Mouse (Mus musculus) gastrocnemius, postnatal 36 days (tissue): ENCODE results near the gene Pstk. TPM values are rescaled to one million over a fixed set of nuclear protein-coding genes. Genes with fewer than 3 reads are reported as not detected.
A peak's percentile ranks its signal among the peaks of the same experiment; 100 is the strongest.
"Not testable (repeated sequence)": the region's sequence is repeated elsewhere in the genome, so short reads cannot be mapped to it uniquely, and the experiment has no call there.

ENCODE experiments used
- DNase-seq, 2 experiments: peaks; one replicate each; pipeline ENCODE4 v3.0.0; 2022
- intact Hi-C: fragments of 180-260 bp; cut with DNase I; formaldehyde crosslinking; loops from one replicate; pipeline ENCODE4 v1.15.1; 2025
- long read RNA-seq, 2 experiments: library from polyadenylated mRNA; stranded (forward); transcript quantifications; one replicate each; pipeline ENCODE4 v2.0.0; 2021
- total RNA-seq, 2 experiments: library from RNA; stranded (reverse); gene quantifications; 2 replicates each; pipeline ENCODE4 v1.2.3; 2021

Gene Pstk
- 10 to 100 TPM; 38.3 to 39.5 TPM for total RNA-seq
- long read RNA-seq, experiment 1, full-length matches to known transcripts, result 36 of 46 reads
- long read RNA-seq, experiment 1, partial matches to known transcripts, result 0 of 46 reads
- long read RNA-seq, experiment 1, other reads (novel, unspliced or antisense), result 10 of 46 reads
- long read RNA-seq, experiment 2, full-length matches to known transcripts, result 38 of 56 reads
- long read RNA-seq, experiment 2, partial matches to known transcripts, result 1 of 56 reads
- long read RNA-seq, experiment 2, other reads (novel, unspliced or antisense), result 17 of 56 reads

- DNase-seq, result peak; percentile 81 to 88
- intact Hi-C loops, result loop anchor here (5.0 kb wide), 1 partner anchor 41 kb away; the partner anchor contains the start of genes Acadsb and Ikzf5
Measured at GRCm38 (mm10) chr7:131370648-131371469, at the start of gene Pstk. Pstk (plus strand) TSS chr7:131371141.

- no peak for DNase-seq
- intact Hi-C loops, result no loop called here
Measured at GRCm38 (mm10) chr7:131322192-131322591, 48.7 kb upstream of the Pstk start, which contains the start of gene Cuzd1. Cuzd1 (minus strand) TSS chr7:131322292.

GRCm38 (mm10) chr7:131327054-131327453, 43.9 kb upstream of the Pstk start:
- intact Hi-C loops, result no loop called here
- DNase-seq, result no peak

- intact Hi-C loops, result no loop called here
- DNase-seq, result no peak
Measured at GRCm38 (mm10) chr7:131329416-131329815, 41.5 kb upstream of the Pstk start, which contains the start of gene Fam24b. Fam24b (minus strand) TSS chr7:131329516.

- intact Hi-C loops, result no loop called here
- DNase-seq, result no peak
Measured at GRCm38 (mm10) chr7:131331688-131332087, 39.3 kb upstream of the Pstk start.

- DNase-seq, result no peak
- intact Hi-C loops, result no loop called here
Measured at GRCm38 (mm10) chr7:131333564-131333963, 37.4 kb upstream of the Pstk start, which contains the start of gene Fam24a. Fam24a (plus strand) TSS chr7:131333864.

- intact Hi-C loops, result no loop called here
- no peak for DNase-seq
Measured at GRCm38 (mm10) chr7:131337502-131338068, 33.4 kb upstream of the Pstk start.

GRCm38 (mm10) chr7:131345856-131346541, 24.9 kb upstream of the Pstk start:
- DNase-seq, result no peak

GRCm38 (mm10) chr7:131356105-131356504, 14.8 kb upstream of the Pstk start:
- DNase-seq, result no peak
- intact Hi-C loops, result no loop called here

More at GRCm38 (mm10) chr7:131345856-131346541, 24.9 kb upstream of the Pstk start:
- intact Hi-C loops, result no loop called here

GRCm38 (mm10) chr7:131362269-131362614, 8.7 kb upstream of the Pstk start:
- intact Hi-C loops, result no loop called here
- DNase-seq, result no peak

- DNase-seq, result peak; percentile 85 to 95
- intact Hi-C loops, result no loop called here
Measured at GRCm38 (mm10) chr7:131362615-131363300, 8.2 kb upstream of the Pstk start, which contains the start of gene 2310057M21Rik. 2310057M21Rik (minus strand) TSS chr7:131362759.

- no peak for DNase-seq
- intact Hi-C loops, result no loop called here
Measured at GRCm38 (mm10) chr7:131364131-131364530, 6.8 kb upstream of the Pstk start.

- no peak for DNase-seq
- intact Hi-C loops, result loop anchor here (5.0 kb wide), 1 partner anchor 41 kb away; the partner anchor contains the start of genes Acadsb and Ikzf5
Measured at GRCm38 (mm10) chr7:131371470-131371860, 524 bp downstream of the Pstk start.

- DNase-seq, result no peak
- intact Hi-C loops, result loop anchor here (5.0 kb wide), 1 partner anchor 40 kb away; the partner anchor contains the start of genes Acadsb and Ikzf5
Measured at GRCm38 (mm10) chr7:131371880-131372651, 1.1 kb downstream of the Pstk start.

- intact Hi-C loops, DNase-seq: not testable (repeated sequence)
Measured at GRCm38 (mm10) chr7:131391761-131392160, 20.8 kb downstream of the Pstk start.

GRCm38 (mm10) chr7:131409321-131409987, 38.5 kb downstream of the Pstk start:
- DNase-seq, result no peak
- intact Hi-C loops, result no loop called here

GRCm38 (mm10) chr7:131409988-131410385, 39.0 kb downstream of the Pstk start:
- DNase-seq, result peak in 1 of 2 experiments; percentile 9
- intact Hi-C loops, result loop anchor here (5.0 kb wide), 2 partner anchors 38 to 147 kb away; partner anchors contain the start of gene Pstk

- intact Hi-C loops, result loop anchor here (5.0 kb wide), 2 partner anchors 38 to 147 kb away; partner anchors contain the start of gene Pstk
- DNase-seq, result peak; percentile 98 to 99
Measured at GRCm38 (mm10) chr7:131410416-131411058, 39.6 kb downstream of the Pstk start, which contains the start of the genes Ikzf5 and Acadsb. Ikzf5 (minus strand) TSS chr7:131410521. Acadsb (plus strand) TSS chr7:131410601.
